Mouse (Mus musculus) bone marrow, adult 2 months (tissue): Measurements from ENCODE around the gene Stap1. TPM values are rescaled to one million over a fixed set of nuclear protein-coding genes. Genes with fewer than 3 reads are reported as not detected.

Source experiments
- H3K27ac ChIP-seq: fragments of 200-500 bp; 2 replicates; pipeline ENCODE4 v1.5.1; 2012; ENCODE audit warnings: low read depth, mild to moderate bottlenecking, control low read depth, inconsistent platforms, low read length; ENCODE audit not compliant: control insufficient read depth, poor library complexity, insufficient read depth
- H3K4me1 ChIP-seq: fragments of 200-500 bp; 2 replicates; pipeline ENCODE4 v1.6.1; 2011; ENCODE audit warnings: low read length; ENCODE audit not compliant: control insufficient read depth, insufficient read depth
- H3K4me3 ChIP-seq: fragments of 200-500 bp; replicated peaks from 2 replicates; pipeline ENCODE3; 2011; ENCODE audit warnings: mild to moderate bottlenecking, low read depth, low read length, control low read depth; ENCODE audit not compliant: control insufficient read depth
- CTCF ChIP-seq: fragments of 200-500 bp; IDR thresholded peaks from 2 replicates; pipeline ENCODE4 v1.5.1; 2011; ENCODE audit warnings: low read length, control low read depth; ENCODE audit not compliant: control insufficient read depth, insufficient read depth
- POLR2A ChIP-seq: fragments of 200-500 bp; IDR thresholded peaks from 2 replicates; pipeline ENCODE4 v1.6.1; 2011; ENCODE audit warnings: low read depth, mild to moderate bottlenecking, control low read depth, low read length, borderline replicate concordance; ENCODE audit not compliant: control insufficient read depth
- WGBS: fragments of 180-500 bp; shearing (Covaris S2); methylation state at CpG from one replicate; pipeline ENCODE4 v1.1.7; 2018; 5-methylcytosine and 5-hydroxymethylcytosine counted together
- polyA plus RNA-seq: library from polyadenylated mRNA; stranded (reverse); fragments of >200 nt; gene quantifications from 2 replicates; pipeline ENCODE4 v1.2.4, GENCODE M21; 2011; ENCODE audit warnings: low replicate concordance; ENCODE audit not compliant: missing spikeins, insufficient read depth, insufficient read length

Stap1 gene
- polyA plus RNA-seq, 1 experiment: 30.1 TPM

GRCm38 (mm10) chr5:86102176-86102575 lies 30.6 kb downstream of the Stap1 start:
- no peak overlapping the region for H3K27ac ChIP-seq
- no peak overlapping the region for H3K4me3 ChIP-seq
- 90% methylated on average over 2 of the region's 2 CpGs for WGBS
- TF ChIP-seq CTCF: no peak
- TF ChIP-seq POLR2A: no peak
- no peaks in the 10 kb centered on the region; the same call in none of the 2 replicates for H3K4me1 ChIP-seq

- WGBS: 70% methylated on average over 2 of the region's 2 CpGs
- no peak overlapping the region for H3K4me3 ChIP-seq
These were observed 35.1 kb downstream of the Stap1 start for GRCm38 (mm10) chr5:86106610-86107009.

GRCm38 (mm10) chr5:86111074-86111473 lies 39.5 kb downstream of the Stap1 start:
- no peak overlapping the region for H3K27ac ChIP-seq
- TF ChIP-seq CTCF (no peak), POLR2A (no peak)
- H3K4me1 ChIP-seq: no peaks in the 10 kb centered on the region
- WGBS: 74% methylated on average over 1 of the region's 1 CpGs
- H3K4me3 ChIP-seq: no peak overlapping the region

More at GRCm38 (mm10) chr5:86106610-86107009, 35.1 kb downstream of the Stap1 start:
- TF ChIP-seq CTCF (no peak), POLR2A (no peak)
- Histone ChIP-seq H3K4me1 (no peaks in the 10 kb centered on the region), H3K27ac (no peak overlapping the region)

GRCm38 (mm10) chr5:86113037-86113436 lies 41.5 kb downstream of the Stap1 start:
- Histone ChIP-seq H3K4me3 (no peak overlapping the region), H3K27ac (no peak overlapping the region), H3K4me1 (no peaks in the 10 kb centered on the region)
- WGBS: 86% methylated on average over 2 of the region's 2 CpGs
- TF ChIP-seq CTCF: no peak
- TF ChIP-seq POLR2A: no peak

- H3K4me3 ChIP-seq: no peak overlapping the region
- H3K4me1 ChIP-seq: no peaks in the 10 kb centered on the region
- 67% methylated on average over 1 of the region's 1 CpGs for WGBS
- H3K27ac ChIP-seq: no peak overlapping the region
- TF ChIP-seq POLR2A (no peak), CTCF (no peak)
These were observed 42.5 kb downstream of the Stap1 start for GRCm38 (mm10) chr5:86113997-86114396.

GRCm38 (mm10) chr5:86118457-86119094 lies 47.0 kb downstream of the Stap1 start:
- H3K4me1 ChIP-seq: no peaks in the 10 kb centered on the region
- H3K4me3 ChIP-seq: no peak overlapping the region
- H3K27ac ChIP-seq: no peak overlapping the region
- TF ChIP-seq CTCF: no peak
- TF ChIP-seq POLR2A: no peak
- 45% methylated on average over 9 of the region's 9 CpGs for WGBS

- WGBS: 95% methylated on average over 1 of the region's 1 CpGs
- no peak overlapping the region for H3K27ac ChIP-seq
- TF ChIP-seq CTCF: no peak
- no peak for TF ChIP-seq POLR2A
- H3K4me1 ChIP-seq: no peaks in the 10 kb centered on the region
- no peak overlapping the region for H3K4me3 ChIP-seq
These were observed 57.2 kb downstream of the Stap1 start for GRCm38 (mm10) chr5:86128749-86129148.

GRCm38 (mm10) chr5:86129828-86130227 lies 58.3 kb downstream of the Stap1 start:
- H3K27ac ChIP-seq: no peak overlapping the region

More at GRCm38 (mm10) chr5:86129828-86130227, 58.3 kb downstream of the Stap1 start:
- TF ChIP-seq POLR2A (no peak), CTCF (no peak)
- H3K4me3 ChIP-seq: no peak overlapping the region
- H3K4me1 ChIP-seq: no peaks in the 10 kb centered on the region

Other genes starting within 250 kb of the Stap1 start
- 14.6 and 16.1 TPM in 2 replicates for gene Cenpc1, start 6.2 kb upstream of the Stap1 start, polyA plus RNA-seq
- gene Uba6, start 101.1 kb downstream of the Stap1 start, polyA plus RNA-seq: 2.0 and 5.1 TPM in 2 replicates
- gene Gnrhr, start 126.2 kb downstream of the Stap1 start, polyA plus RNA-seq: not detected in 2 replicates
- gene Tmprss11c, start 217.6 kb downstream of the Stap1 start, polyA plus RNA-seq: not detected in 2 replicates